ENCODE assay signal across 25 mouse cellular contexts in genomic region chr16:19153046-19153445, GRCm38 (mm10).
DNase-seq lines count a peak whose midpoint lies in the region; ATAC-seq and TF ChIP-seq lines count a peak whose summit lies in the region.
"Had no signal": no experiment of that assay in that cellular context is flagged by ENCODE, and none has a peak within 500 bp of the region (broad histone marks: within the 10 kb centered on the region; RNA-seq: fewer than 3 reads in every experiment).

No protein-coding gene starts in this region.

- no peak overlapping the region for H3K4me3 ChIP-seq in lung, postnatal 0 days (ENCODE audit: low read depth, low read length)
- no peak overlapping the region for H3K4me3 ChIP-seq in bone marrow macrophage, adult 2 months (ENCODE audit: insufficient read depth, low read length)
- H3K4me3 ChIP-seq: embryonic facial prominence, embryonic 10.5 days; embryonic facial prominence, embryonic 12.5 days; forebrain, embryonic 13.5 days; forebrain, embryonic 15.5 days had no signal

- TF ChIP-seq EP300 in lung, postnatal 0 days (IDR thresholded peaks at IDR 0.05): no peak

- no peak overlapping the region for H3K9ac ChIP-seq in lung, postnatal 0 days (replicated peaks; ENCODE audit: low read depth)
- H3K9ac ChIP-seq: embryonic facial prominence, embryonic 12.5 days; forebrain, embryonic 13.5 days; forebrain, embryonic 15.5 days; forebrain, postnatal 0 days had no signal

- H3K4me2 ChIP-seq in lung, postnatal 0 days (replicated peaks; ENCODE audit: low read depth, low read length): no peak overlapping the region
- H3K4me2 ChIP-seq: embryonic facial prominence, embryonic 12.5 days; forebrain, embryonic 13.5 days; forebrain, embryonic 15.5 days had no signal

- no peak for TF ChIP-seq POLR2A in bone marrow macrophage, adult 2 months (IDR thresholded peaks at IDR 0.05; ENCODE audit: borderline replicate concordance, low read depth, low read length)

- 44% methylated on average over 2 of the region's 2 CpGs for WGBS in lung, postnatal 0 days

- H3K4me1 ChIP-seq in lung, postnatal 0 days (ENCODE audit: insufficient read depth, low read depth, low read length): no peaks in the 10 kb centered on the region
- H3K4me1 ChIP-seq in bone marrow macrophage, adult 2 months (ENCODE audit: control insufficient read depth, insufficient read depth, low read length): peaks cover 8% of the 10 kb centered on the region
- H3K4me1 ChIP-seq: embryonic facial prominence, embryonic 10.5 days; embryonic facial prominence, embryonic 12.5 days; forebrain, embryonic 13.5 days; forebrain, embryonic 15.5 days had no signal

- TF ChIP-seq CTCF in lung, postnatal 0 days (IDR thresholded peaks at IDR 0.05): no peak
- TF ChIP-seq CTCF in bone marrow macrophage, adult 2 months (IDR thresholded peaks at IDR 0.05; ENCODE audit: low read depth, low read length): no peak

- H3K27ac ChIP-seq in lung, postnatal 0 days (ENCODE audit: low read length): no peak overlapping the region
- H3K27ac ChIP-seq in bone marrow macrophage, adult 2 months (ENCODE audit: insufficient read depth, low read depth, low read length): peak overlapping the region; percentile 71
- H3K27ac ChIP-seq: embryonic facial prominence, embryonic 10.5 days; embryonic facial prominence, embryonic 12.5 days; forebrain, embryonic 13.5 days; forebrain, embryonic 15.5 days had no signal

- H3K27me3 ChIP-seq in lung, postnatal 0 days (replicated peaks; ENCODE audit: insufficient read depth, low read length): no peaks in the 10 kb centered on the region
- no peaks in the 10 kb centered on the region for H3K27me3 ChIP-seq in splenic B cell, adult 2 months (ENCODE audit: control insufficient read depth, insufficient read depth, low read length, poor library complexity, severe bottlenecking)
- H3K27me3 ChIP-seq: embryonic facial prominence, embryonic 12.5 days; forebrain, embryonic 13.5 days; forebrain, embryonic 15.5 days; Patski had no signal

- DNase-seq in lung, postnatal 0 days (ENCODE audit: low spot score): peak; percentile 2
- DNase-seq in lung, postnatal 36 days: no peak
- peak; percentile 38 to 63 for DNase-seq in spleen, postnatal 36 days (ENCODE audit: low spot score in 2 of 2)
- no peak for DNase-seq in spleen, postnatal 10 days (ENCODE audit: low spot score in 2 of 2)
- peak; percentile 76 for DNase-seq in splenic B cell, adult 2 months (ENCODE audit: low read depth, low spot score)
- no peak for DNase-seq in embryo, embryonic 11 days
- no peak for DNase-seq in left cerebral cortex, adult 9 months (ENCODE audit: low spot score in 2 of 2)
- DNase-seq: adrenal gland, adult 8-10 months; adrenal gland, postnatal 14 days; adrenal gland, postnatal 36 days; cerebellum, adult 11 months; cerebellum, adult 18-20 months; cerebellum, adult 8-10 months; cerebellum, adult 9-11 months; cerebellum, postnatal 14 days; cerebellum, postnatal 36 days; forebrain, postnatal 0 days had no signal

- H3K9me3 ChIP-seq in lung, postnatal 0 days (ENCODE audit: low read length): no peaks in the 10 kb centered on the region
- H3K9me3 ChIP-seq: embryonic facial prominence, embryonic 12.5 days; forebrain, embryonic 13.5 days; G1E had no signal

- no peaks in the 10 kb centered on the region for H3K36me3 ChIP-seq in lung, postnatal 0 days (ENCODE audit: insufficient read depth, low read length)
- H3K36me3 ChIP-seq in splenic B cell, adult 2 months (ENCODE audit: control insufficient read depth, insufficient read depth, low read length, poor library complexity, severe bottlenecking): no peaks in the 10 kb centered on the region
- H3K36me3 ChIP-seq: embryonic facial prominence, embryonic 10.5 days; embryonic facial prominence, embryonic 12.5 days; forebrain, embryonic 15.5 days; G1E had no signal

- ATAC-seq in lung, postnatal 0 days: no peak
- ATAC-seq: activated CD4-positive, CD25-positive, alpha-beta regulatory T cell, adult 4 months; forebrain, embryonic 13.5 days; forebrain, embryonic 15.5 days; forebrain, postnatal 0 days; Patski had no signal

Comparison
In these comparisons a context has a peak if more than half of its experiments do, and no peak if none do; other contexts are left out.
1. DNase-seq: peak in lung, postnatal 0 days (single experiment), spleen, postnatal 36 days (2 of 2) and splenic B cell, adult 2 months (single experiment); none in lung, postnatal 36 days (single experiment), spleen, postnatal 10 days (0 of 2), embryo, embryonic 11 days (single experiment) and left cerebral cortex, adult 9 months (0 of 2).